Mouse (Mus musculus): Measurements from ENCODE around the gene 4930407I10Rik. TPM values are rescaled to one million over a fixed set of nuclear protein-coding genes. Genes with fewer than 3 reads are reported as not detected.
A peak's percentile ranks its signal among the peaks of the same experiment; 100 is the strongest.

The 4930407I10Rik gene
- polyA plus RNA-seq, 1 experiment from 2014 or later: 0.04 TPM

- Histone ChIP-seq H3K27me3 (ENCODE audit: control insufficient read depth, insufficient read depth, low read length) (no peaks in the 10 kb centered on the region), H3K9me3 (ENCODE audit: control insufficient read depth, low read length) (no peaks in the 10 kb centered on the region), H3K4me3 (replicated peaks; ENCODE audit: low read depth, low read length) (no peak overlapping the region), H3K9ac (replicated peaks; ENCODE audit: low read length) (no peak overlapping the region), H3K4me2 (ENCODE audit: low read length) (no peak overlapping the region), H3K36me3 (ENCODE audit: control insufficient read depth, insufficient read depth, low read length) (peaks cover 66% of the 10 kb centered on the region), H3K27ac (replicated peaks; ENCODE audit: low read depth, low read length) (no peak overlapping the region), H3K4me1 (ENCODE audit: control insufficient read depth, insufficient read depth, low read length) (no peaks in the 10 kb centered on the region)
- DNase-seq (no peak), ATAC-seq (ENCODE audit: low FRiP score, low TSS enrichment) (no peak)
- 91% methylated on average over 13 of the region's 13 CpGs for WGBS
Measured at GRCm38 (mm10) chr15:82022535-82023088, 36.3 kb upstream of the 4930407I10Rik start.

- Histone ChIP-seq H3K4me3 (replicated peaks; ENCODE audit: low read depth, low read length) (no peak overlapping the region), H3K36me3 (ENCODE audit: control insufficient read depth, insufficient read depth, low read length) (peaks cover 76% of the 10 kb centered on the region), H3K4me2 (ENCODE audit: low read length) (no peak overlapping the region), H3K9ac (replicated peaks; ENCODE audit: low read length) (no peak overlapping the region), H3K27ac (replicated peaks; ENCODE audit: low read depth, low read length) (no peak overlapping the region), H3K9me3 (ENCODE audit: control insufficient read depth, low read length) (no peaks in the 10 kb centered on the region), H3K4me1 (ENCODE audit: control insufficient read depth, insufficient read depth, low read length) (no peaks in the 10 kb centered on the region), H3K27me3 (ENCODE audit: control insufficient read depth, insufficient read depth, low read length) (no peaks in the 10 kb centered on the region)
- DNase-seq (no peak), ATAC-seq (ENCODE audit: low FRiP score, low TSS enrichment) (no peak)
- 96% methylated on average over 6 of the region's 6 CpGs for WGBS
Measured at GRCm38 (mm10) chr15:82023965-82024635, 34.9 kb upstream of the 4930407I10Rik start.

- H3K27ac ChIP-seq (replicated peaks; ENCODE audit: low read depth, low read length): no peak overlapping the region
- WGBS: 97% methylated on average over 7 of the region's 7 CpGs
- no peak for DNase-seq
- H3K9me3 ChIP-seq (ENCODE audit: control insufficient read depth, low read length): no peaks in the 10 kb centered on the region
- H3K36me3 ChIP-seq (ENCODE audit: control insufficient read depth, insufficient read depth, low read length): peaks cover 92% of the 10 kb centered on the region
- no peak overlapping the region for H3K9ac ChIP-seq (replicated peaks; ENCODE audit: low read length)
- no peak for ATAC-seq (ENCODE audit: low FRiP score, low TSS enrichment)
- no peaks in the 10 kb centered on the region for H3K4me1 ChIP-seq (ENCODE audit: control insufficient read depth, insufficient read depth, low read length)
- no peaks in the 10 kb centered on the region for H3K27me3 ChIP-seq (ENCODE audit: control insufficient read depth, insufficient read depth, low read length)
- no peak overlapping the region for H3K4me2 ChIP-seq (ENCODE audit: low read length)
- no peak overlapping the region for H3K4me3 ChIP-seq (replicated peaks; ENCODE audit: low read depth, low read length)
Measured at GRCm38 (mm10) chr15:82027276-82027675, 31.7 kb upstream of the 4930407I10Rik start.

GRCm38 (mm10) chr15:82027726-82028125 lies 31.2 kb upstream of the 4930407I10Rik start:
- H3K4me2 ChIP-seq (ENCODE audit: low read length): no peak overlapping the region
- H3K27ac ChIP-seq (replicated peaks; ENCODE audit: low read depth, low read length): no peak overlapping the region
- H3K9ac ChIP-seq (replicated peaks; ENCODE audit: low read length): no peak overlapping the region
- WGBS: 95% methylated on average over 7 of the region's 7 CpGs
- no peak overlapping the region for H3K4me3 ChIP-seq (replicated peaks; ENCODE audit: low read depth, low read length)
- no peaks in the 10 kb centered on the region for H3K4me1 ChIP-seq (ENCODE audit: control insufficient read depth, insufficient read depth, low read length)
- no peak for ATAC-seq (ENCODE audit: low FRiP score, low TSS enrichment)
- H3K36me3 ChIP-seq (ENCODE audit: control insufficient read depth, insufficient read depth, low read length): peaks cover 89% of the 10 kb centered on the region
- DNase-seq: no peak
- no peaks in the 10 kb centered on the region for H3K27me3 ChIP-seq (ENCODE audit: control insufficient read depth, insufficient read depth, low read length)
- no peaks in the 10 kb centered on the region for H3K9me3 ChIP-seq (ENCODE audit: control insufficient read depth, low read length)

- H3K27me3 ChIP-seq (ENCODE audit: control insufficient read depth, insufficient read depth, low read length): no peaks in the 10 kb centered on the region
- 92% methylated on average over 7 of the region's 7 CpGs for WGBS
- H3K4me1 ChIP-seq (ENCODE audit: control insufficient read depth, insufficient read depth, low read length): no peaks in the 10 kb centered on the region
- ATAC-seq (ENCODE audit: low FRiP score, low TSS enrichment) (no peak), DNase-seq (no peak)
- H3K9ac ChIP-seq (replicated peaks; ENCODE audit: low read length): no peak overlapping the region
- H3K36me3 ChIP-seq (ENCODE audit: control insufficient read depth, insufficient read depth, low read length): peaks cover 75% of the 10 kb centered on the region
- H3K4me2 ChIP-seq (ENCODE audit: low read length): no peak overlapping the region
- no peak overlapping the region for H3K4me3 ChIP-seq (replicated peaks; ENCODE audit: low read depth, low read length)
- H3K9me3 ChIP-seq (ENCODE audit: control insufficient read depth, low read length): no peaks in the 10 kb centered on the region
- H3K27ac ChIP-seq (replicated peaks; ENCODE audit: low read depth, low read length): no peak overlapping the region
Measured at GRCm38 (mm10) chr15:82032386-82032785, 26.6 kb upstream of the 4930407I10Rik start.

- 97% methylated on average over 4 of the region's 4 CpGs for WGBS
- no peak within 1 kb of the TSS for H3K9ac ChIP-seq (replicated peaks; ENCODE audit: low read length)
- DNase-seq: no peak
- no peak for ATAC-seq (ENCODE audit: low FRiP score, low TSS enrichment)
- H3K9me3 ChIP-seq (ENCODE audit: control insufficient read depth, low read length): no peaks in the 10 kb centered on the region
- peaks cover 76% of the 10 kb centered on the region for H3K36me3 ChIP-seq (ENCODE audit: control insufficient read depth, insufficient read depth, low read length)
- no peaks in the 10 kb centered on the region for H3K4me1 ChIP-seq (ENCODE audit: control insufficient read depth, insufficient read depth, low read length)
- no peak within 1 kb of the TSS for H3K4me2 ChIP-seq (ENCODE audit: low read length)
- H3K27ac ChIP-seq (replicated peaks; ENCODE audit: low read depth, low read length): no peak within 1 kb of the TSS
- no peak within 1 kb of the TSS for H3K4me3 ChIP-seq (replicated peaks; ENCODE audit: low read depth, low read length)
- no peaks in the 10 kb centered on the region for H3K27me3 ChIP-seq (ENCODE audit: control insufficient read depth, insufficient read depth, low read length)
Measured at GRCm38 (mm10) chr15:82033762-82034161, 25.2 kb upstream of the 4930407I10Rik start, which contains the start of gene Desi1. Gene Desi1 (minus strand): TSS chr15:82033862.

GRCm38 (mm10) chr15:82035904-82036689 lies 22.9 kb upstream of the 4930407I10Rik start:
- H3K27ac ChIP-seq (replicated peaks; ENCODE audit: low read depth, low read length): no peak overlapping the region
- no peak for ATAC-seq (ENCODE audit: low FRiP score, low TSS enrichment)
- H3K27me3 ChIP-seq (ENCODE audit: control insufficient read depth, insufficient read depth, low read length): no peaks in the 10 kb centered on the region
- H3K36me3 ChIP-seq (ENCODE audit: control insufficient read depth, insufficient read depth, low read length): peaks cover 75% of the 10 kb centered on the region
- H3K9ac ChIP-seq (replicated peaks; ENCODE audit: low read length): no peak overlapping the region
- 81% methylated on average over 12 of the region's 12 CpGs for WGBS
- H3K4me2 ChIP-seq (ENCODE audit: low read length): no peak overlapping the region
- DNase-seq: peak; percentile 63
- H3K4me3 ChIP-seq (replicated peaks; ENCODE audit: low read depth, low read length): no peak overlapping the region
- no peaks in the 10 kb centered on the region for H3K4me1 ChIP-seq (ENCODE audit: control insufficient read depth, insufficient read depth, low read length)
- no peaks in the 10 kb centered on the region for H3K9me3 ChIP-seq (ENCODE audit: control insufficient read depth, low read length)

GRCm38 (mm10) chr15:82040650-82041049 lies 18.3 kb upstream of the 4930407I10Rik start:
- H3K4me2 ChIP-seq (ENCODE audit: low read length): no peak overlapping the region
- H3K27me3 ChIP-seq (ENCODE audit: control insufficient read depth, insufficient read depth, low read length): no peaks in the 10 kb centered on the region
- 95% methylated on average over 1 of the region's 1 CpGs for WGBS
- no peak for ATAC-seq (ENCODE audit: low FRiP score, low TSS enrichment)
- no peak overlapping the region for H3K4me3 ChIP-seq (replicated peaks; ENCODE audit: low read depth, low read length)
- H3K9me3 ChIP-seq (ENCODE audit: control insufficient read depth, low read length): no peaks in the 10 kb centered on the region
- H3K9ac ChIP-seq (replicated peaks; ENCODE audit: low read length): no peak overlapping the region
- no peak overlapping the region for H3K27ac ChIP-seq (replicated peaks; ENCODE audit: low read depth, low read length)
- 0 out of 2 replicates have a peak, but pooled peaks cover 3% of the 10 kb centered on the region for H3K4me1 ChIP-seq (ENCODE audit: control insufficient read depth, insufficient read depth, low read length)
- DNase-seq: peak; percentile 80
- peaks cover 64% of the 10 kb centered on the region for H3K36me3 ChIP-seq (ENCODE audit: control insufficient read depth, insufficient read depth, low read length)
